Mouse (Mus musculus) heart, postnatal 0 days (tissue): ENCODE measurements around the gene Celf6.

Experiments used
- CTCF ChIP-seq: IDR thresholded peaks from 2 replicates; pipeline ENCODE4 v1.5.1; 2016; ENCODE audit warnings: antibody characterized with exemption, control low read depth, low read depth
- EP300 ChIP-seq: IDR thresholded peaks from 2 replicates; pipeline ENCODE4 v1.6.1; 2016; ENCODE audit warnings: antibody characterized with exemption, low read depth

DNA sequence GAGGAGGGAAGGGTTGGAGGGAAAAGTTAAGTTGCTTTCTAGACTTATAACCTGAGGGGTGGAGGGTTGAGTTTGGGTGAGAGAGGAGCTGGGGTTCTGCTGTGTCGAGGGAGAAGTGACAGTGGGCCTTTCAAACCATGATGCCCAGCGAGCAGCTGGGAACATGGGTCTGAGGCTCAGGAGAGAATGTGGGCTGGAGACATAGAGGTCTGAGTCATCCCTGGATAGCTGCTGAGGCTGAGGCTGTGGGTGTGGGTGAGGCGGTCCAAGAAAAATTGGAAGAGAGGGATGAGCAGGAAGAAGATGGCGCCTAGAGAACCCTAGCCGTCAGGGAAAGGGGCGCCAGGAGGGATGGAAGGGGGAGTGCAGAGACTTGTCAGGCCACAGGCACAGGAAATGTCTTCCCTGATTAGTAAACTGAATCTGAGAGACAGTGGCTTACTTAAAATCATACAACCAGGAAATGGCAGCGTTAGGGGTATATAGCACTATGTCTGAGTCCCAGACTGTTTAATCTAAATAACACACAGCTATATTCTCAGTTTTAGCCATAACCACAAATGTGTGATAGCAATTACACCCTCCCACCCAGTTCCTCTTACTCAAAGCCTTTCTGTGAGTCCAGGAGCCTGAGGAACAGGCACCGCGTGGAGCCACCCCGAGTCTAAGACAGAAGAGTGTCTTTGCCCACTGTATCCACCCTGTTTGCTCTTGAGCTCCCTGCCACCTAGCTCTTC is 12.2 kb downstream of the Celf6 start:
- TF ChIP-seq CTCF (no peak), EP300 (no peak)
